Mouse (Mus musculus): ENCODE results near the gene 1300017J02Rik. TPM values are rescaled to one million over a fixed set of nuclear protein-coding genes. Genes with fewer than 3 reads are reported as not detected.

Gene 1300017J02Rik
- total RNA-seq, 2 experiments from 2014 or later = not detected

GRCm38 (mm10) chr9:103227760-103228159 lies 77.1 kb downstream of the 1300017J02Rik start:
- DNase-seq (ENCODE audit: low spot score in 2 of 2) = no peak
- intact Hi-C loops (cut with DNase I) = no loop called here

- intact Hi-C loops (cut with DNase I) = no loop called here
Measured at GRCm38 (mm10) chr9:103226806-103227205, 78.1 kb downstream of the 1300017J02Rik start.

GRCm38 (mm10) chr9:103225464-103225863 lies 79.4 kb downstream of the 1300017J02Rik start:
- no peak for DNase-seq (ENCODE audit: low spot score in 2 of 2)
- intact Hi-C loops (cut with DNase I) = loop anchor here (1.0 kb wide), 1 partner anchor 77 kb away; no protein-coding TSS in a partner anchor

More at GRCm38 (mm10) chr9:103226806-103227205, 78.1 kb downstream of the 1300017J02Rik start:
- no peak for DNase-seq (ENCODE audit: low spot score in 2 of 2)

GRCm38 (mm10) chr9:103224721-103225120 lies 80.2 kb downstream of the 1300017J02Rik start:
- no peak for DNase-seq (ENCODE audit: low spot score in 2 of 2)
- intact Hi-C loops (cut with DNase I) = loop anchor here (1.0 kb wide), 1 partner anchor 78 kb away; no protein-coding TSS in a partner anchor

- intact Hi-C loops (cut with DNase I) = no loop called here
- DNase-seq (ENCODE audit: low spot score in 2 of 2) = no peak
Measured at GRCm38 (mm10) chr9:103214281-103214680, 90.6 kb downstream of the 1300017J02Rik start.

GRCm38 (mm10) chr9:103213631-103214030 lies 91.3 kb downstream of the 1300017J02Rik start:
- no peak for DNase-seq (ENCODE audit: low spot score in 2 of 2)
- intact Hi-C loops (cut with DNase I) = no loop called here

- intact Hi-C loops (cut with DNase I) = no loop called here
- peak in 1 of 2 experiments; percentile 40 for DNase-seq (ENCODE audit: low spot score in 2 of 2)
Measured at GRCm38 (mm10) chr9:103212654-103213420, 92.0 kb downstream of the 1300017J02Rik start.

GRCm38 (mm10) chr9:103208802-103209423 lies 96.0 kb downstream of the 1300017J02Rik start:
- DNase-seq (ENCODE audit: low spot score in 2 of 2) = no peak
- intact Hi-C loops (cut with DNase I) = loop anchor here (2.0 to 5.0 kb wide), 2 partner anchors 94 to 117 kb away; no protein-coding TSS in a partner anchor

GRCm38 (mm10) chr9:103207846-103208245 lies 97.0 kb downstream of the 1300017J02Rik start:
- DNase-seq (ENCODE audit: low spot score in 2 of 2) = peak; percentile 65 to 72
- intact Hi-C loops (cut with DNase I) = loop anchor here (2.0 to 5.0 kb wide), 2 partner anchors 95 to 116 kb away; no protein-coding TSS in a partner anchor

GRCm38 (mm10) chr9:103205786-103206185 lies 99.1 kb downstream of the 1300017J02Rik start:
- intact Hi-C loops (cut with DNase I) = loop anchor here (5.0 kb wide), 1 partner anchor 113 kb away; no protein-coding TSS in a partner anchor
- DNase-seq (ENCODE audit: low spot score in 2 of 2) = no peak

GRCm38 (mm10) chr9:103201561-103202260 lies 103.2 kb downstream of the 1300017J02Rik start, which contains the start of gene Srprb:
TSS of gene Srprb (minus strand) at chr9:103202137.
- peak; percentile 93 to 97 for DNase-seq (ENCODE audit: low spot score in 2 of 2)
- intact Hi-C loops (cut with DNase I) = no loop called here

Other genes starting within 250 kb of the 1300017J02Rik start
- gene Rab6b, start 193.3 kb downstream of the 1300017J02Rik start, total RNA-seq (2021) = 100 to 1,000 TPM; 629 to 631 TPM
- gene Srprb, start 102.9 kb downstream of the 1300017J02Rik start, total RNA-seq (2021) = 10 to 100 TPM; 18.7 to 19.1 TPM
- gene Gm20425, start 74.8 kb downstream of the 1300017J02Rik start, total RNA-seq (2021) = 1 to 10 TPM; 7.9 to 9.6 TPM
- gene Trf, start 74.6 kb downstream of the 1300017J02Rik start, total RNA-seq (2021) = 100 to 1,000 TPM; 123 to 155 TPM
- 10 to 100 TPM; 19.4 to 19.5 TPM for gene Topbp1, start 133 bp upstream of the 1300017J02Rik start, total RNA-seq (2021)
- gene Cdv3, start 60.8 kb upstream of the 1300017J02Rik start, total RNA-seq (2021) = 10 to 100 TPM; 77.9 to 79.0 TPM
- 1 to 10 TPM; 4.3 to 5.5 TPM for gene Bfsp2, start 175.3 kb upstream of the 1300017J02Rik start, total RNA-seq (2021)